Mouse (Mus musculus): Measurements from ENCODE around the gene Trpc1. TPM values are rescaled to one million over a fixed set of nuclear protein-coding genes. Genes with fewer than 3 reads are reported as not detected.

The Trpc1 gene
- total RNA-seq, 2 experiments from 2014 or later, result 43.7 to 52.3 TPM

GRCm38 (mm10) chr9:95696581-95696980 lies 53.6 kb downstream of the Trpc1 start:
- no peak for DNase-seq

- DNase-seq, result no peak
Measured at GRCm38 (mm10) chr9:95695023-95695422, 55.2 kb downstream of the Trpc1 start.

GRCm38 (mm10) chr9:95694526-95694925 lies 55.6 kb downstream of the Trpc1 start:
- no peak for DNase-seq

- no peak for DNase-seq
Measured at GRCm38 (mm10) chr9:95693528-95694100, 56.6 kb downstream of the Trpc1 start.

GRCm38 (mm10) chr9:95692823-95693222 lies 57.4 kb downstream of the Trpc1 start:
- no peak for DNase-seq

- no peak for DNase-seq
Measured at GRCm38 (mm10) chr9:95688064-95688463, 62.1 kb downstream of the Trpc1 start.

GRCm38 (mm10) chr9:95685660-95686440 lies 64.3 kb downstream of the Trpc1 start:
- DNase-seq, result no peak

- DNase-seq, result no peak
Measured at GRCm38 (mm10) chr9:95680691-95681090, 69.5 kb downstream of the Trpc1 start.

- no peak for DNase-seq
Measured at GRCm38 (mm10) chr9:95679966-95680365, 70.2 kb downstream of the Trpc1 start.

- no peak for DNase-seq
Measured at GRCm38 (mm10) chr9:95676021-95676420, 74.2 kb downstream of the Trpc1 start.

GRCm38 (mm10) chr9:95675064-95675699 lies 75.0 kb downstream of the Trpc1 start:
- peak; percentile 23 to 37 for DNase-seq

- DNase-seq, result no peak
Measured at GRCm38 (mm10) chr9:95672760-95673159, 77.4 kb downstream of the Trpc1 start.

GRCm38 (mm10) chr9:95672331-95672730 lies 77.8 kb downstream of the Trpc1 start:
- no peak for DNase-seq

- DNase-seq, result no peak
Measured at GRCm38 (mm10) chr9:95668306-95668705, 81.9 kb downstream of the Trpc1 start.

- DNase-seq, result peak; percentile 62 to 73
Measured at GRCm38 (mm10) chr9:95667836-95668235, 82.3 kb downstream of the Trpc1 start.

- peak in 1 of 2 experiments; percentile 9 for DNase-seq
Measured at GRCm38 (mm10) chr9:95665835-95666234, 84.3 kb downstream of the Trpc1 start.

GRCm38 (mm10) chr9:95664290-95664989 lies 85.7 kb downstream of the Trpc1 start:
- DNase-seq, result peak in 1 of 2 experiments; percentile 34

- DNase-seq, result no peak
Measured at GRCm38 (mm10) chr9:95657941-95658340, 92.2 kb downstream of the Trpc1 start.
